Mouse (Mus musculus): Measurements from ENCODE around the gene Fbln7. TPM values are rescaled to one million over a fixed set of nuclear protein-coding genes. Genes with fewer than 3 reads are reported as not detected.

Fbln7 gene
- total RNA-seq (2023; ENCODE audit: inconsistent age): not detected in 4 replicates

GRCm38 (mm10) chr2:128862636-128863035 lies at the start of gene Fbln7:
Gene Fbln7 (plus strand): TSS chr2:128862981.

DNA sequence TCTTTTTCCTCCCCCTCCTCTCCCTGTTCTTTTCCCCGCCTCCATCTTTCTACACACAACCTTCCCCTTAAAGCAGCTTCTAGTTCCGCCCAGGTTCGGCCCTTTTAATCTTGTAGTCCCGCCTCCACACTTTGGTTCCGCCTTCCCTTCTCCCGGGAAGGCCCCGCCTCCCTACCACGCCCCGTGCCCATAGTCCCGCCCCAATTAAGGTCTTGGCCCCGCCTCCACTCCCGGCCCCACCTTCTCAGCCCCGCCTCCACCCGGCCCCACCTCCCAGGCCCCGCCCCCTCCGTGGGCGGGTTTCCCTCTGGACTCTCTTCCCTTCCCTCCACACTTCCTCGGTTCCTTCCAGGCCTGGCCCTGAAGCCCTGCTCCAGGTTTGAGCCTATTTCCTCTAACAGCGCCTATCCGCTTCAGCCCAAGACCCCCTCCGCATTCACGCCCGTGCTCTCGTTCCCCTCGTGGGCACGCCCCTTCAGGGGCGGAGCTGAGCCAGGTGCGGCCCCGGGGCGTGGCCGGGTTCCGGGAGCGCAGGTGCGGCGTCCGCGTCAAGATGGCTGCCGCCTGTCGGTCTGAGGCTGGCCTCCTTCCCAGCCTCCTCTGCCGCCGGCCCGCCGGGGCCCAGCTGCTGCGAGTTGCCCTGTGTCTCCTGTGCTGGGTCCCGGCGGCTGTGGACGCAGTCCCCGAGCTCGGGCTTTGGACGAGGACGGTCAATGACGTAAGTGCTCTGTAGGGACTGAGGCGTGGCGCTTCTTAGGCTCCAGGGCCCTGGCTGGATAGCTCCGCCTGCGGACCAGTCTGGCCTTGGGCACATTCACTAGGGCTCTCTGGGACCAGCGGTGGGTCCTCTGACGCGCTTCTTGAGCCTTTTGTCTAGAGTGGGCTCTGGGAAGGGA lies 44.7 kb upstream of the Fbln7 start, which contains the start of gene Tmem87b:
Gene Tmem87b (plus strand): TSS at position 333 of the 896 bp plus-strand sequence.

GRCm38 (mm10) chr2:128943538-128944528 lies 81.1 kb downstream of the Fbln7 start, which contains the start of gene Zc3h8:
Gene Zc3h8 (minus strand): TSS chr2:128944077.

Other genes with a start within 250 kb of the Fbln7 start
- 118 to 134 TPM (median 126 TPM) in 4 replicates for gene Anapc1, start 175.6 kb upstream of the Fbln7 start, total RNA-seq (2023; ENCODE audit: inconsistent age)
- gene Mertk, start 164.0 kb upstream of the Fbln7 start, total RNA-seq (2023; ENCODE audit: inconsistent age): 0.60 to 1.3 TPM (median 1.2 TPM) in 4 replicates
- gene Tmem87b, start 44.9 kb upstream of the Fbln7 start, total RNA-seq (2023; ENCODE audit: inconsistent age): 32.3 to 45.5 TPM (median 37.0 TPM) in 4 replicates
- gene Zc3h8, start 81.1 kb downstream of the Fbln7 start, total RNA-seq (2023; ENCODE audit: inconsistent age): 4.3 to 7.2 TPM (median 5.5 TPM) in 4 replicates
- 9.8 to 10.4 TPM (median 10.1 TPM) in 4 replicates for gene Zc3h6, start 104.4 kb downstream of the Fbln7 start, total RNA-seq (2023; ENCODE audit: inconsistent age)
- gene Gm10762, start 104.7 kb downstream of the Fbln7 start, total RNA-seq (2023; ENCODE audit: inconsistent age): 2.9 to 5.1 TPM (median 3.8 TPM) in 4 replicates
- 0.16 to 0.19 TPM in 2 of 4 replicates, not detected in the others for gene Vinac1, start 185.2 kb downstream of the Fbln7 start, total RNA-seq (2023; ENCODE audit: inconsistent age)
- gene Ttl, start 203.0 kb downstream of the Fbln7 start, total RNA-seq (2023; ENCODE audit: inconsistent age): 3.9 to 6.2 TPM (median 4.6 TPM) in 4 replicates
- 48.7 to 60.0 TPM (median 52.7 TPM) in 4 replicates for gene Polr1b, start 238.0 kb downstream of the Fbln7 start, total RNA-seq (2023; ENCODE audit: inconsistent age)